Mouse (Mus musculus) frontal cortex, postnatal 36 days (tissue): ENCODE measurements around the gene Pygl.
A peak's percentile ranks its signal among the peaks of the same experiment; 100 is the strongest.
"Not testable (repeated sequence)": the region's sequence is repeated elsewhere in the genome, so short reads cannot be mapped to it uniquely, and the experiment has no call there.

Source experiments
- DNase-seq, 2 experiments: peaks; one replicate each; pipeline ENCODE4 v3.0.0; 2022; ENCODE audit warnings: low spot score in 2 of 2

Gene Pygl

GRCm38 (mm10) chr12:70227121-70227932 is 4.0 kb downstream of the Pygl start:
- no peak for DNase-seq

DNA sequence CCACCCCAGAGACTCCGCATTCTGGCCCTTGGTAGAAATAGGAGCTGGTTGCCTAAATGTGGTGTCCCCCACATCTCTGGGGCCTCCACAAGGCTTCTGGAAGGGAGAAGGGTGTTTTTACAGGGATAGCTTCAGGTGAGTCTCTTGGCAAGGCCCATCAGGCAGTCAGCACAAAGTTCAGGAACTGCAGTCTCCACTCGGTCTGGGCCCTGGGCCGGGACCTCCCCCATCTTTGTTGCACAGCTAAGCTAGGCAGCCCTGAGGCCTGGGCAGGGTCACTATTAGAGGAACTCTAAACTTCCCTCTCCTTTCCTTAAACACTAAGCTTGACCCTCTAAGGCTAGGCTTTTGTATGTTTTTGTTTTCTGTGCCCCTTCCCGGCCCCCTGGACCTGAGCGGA is 4.6 kb downstream of the Pygl start:
- no peak for DNase-seq

GRCm38 (mm10) chr12:70223331-70223730 is 8.0 kb downstream of the Pygl start:
- no peak for DNase-seq

- no peak for DNase-seq
Measured at GRCm38 (mm10) chr12:70221425-70221824, 9.9 kb downstream of the Pygl start.

- DNase-seq, result no peak
Measured at GRCm38 (mm10) chr12:70218795-70219540, 12.3 kb downstream of the Pygl start.

GRCm38 (mm10) chr12:70216229-70216800 is 15.0 kb downstream of the Pygl start:
- DNase-seq, result no peak

- DNase-seq, result no peak
Measured at GRCm38 (mm10) chr12:70214281-70214680, 17.0 kb downstream of the Pygl start.

- DNase-seq, result no peak
Measured at GRCm38 (mm10) chr12:70213601-70214000, 17.7 kb downstream of the Pygl start.

DNA sequence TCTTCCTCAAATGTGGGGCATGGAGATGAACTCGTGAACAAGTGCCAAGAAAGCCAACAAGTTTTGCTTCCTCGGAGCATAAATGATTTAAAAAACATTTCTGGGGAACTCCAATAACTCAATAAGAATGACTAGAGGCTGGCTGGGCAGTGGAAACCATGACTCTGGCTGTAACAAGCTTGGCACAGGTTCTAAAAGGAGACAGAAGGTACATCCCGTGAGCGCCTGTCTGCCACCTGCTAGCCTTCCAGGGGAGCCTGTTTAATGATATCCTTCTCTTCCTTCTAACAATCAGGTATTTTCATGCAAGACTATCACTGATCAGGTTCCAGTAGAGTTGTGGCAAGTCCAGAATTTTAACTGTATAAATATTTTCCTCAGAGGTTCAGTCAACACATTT is 18.8 kb downstream of the Pygl start:
- no peak for DNase-seq

GRCm38 (mm10) chr12:70208214-70208613 is 23.1 kb downstream of the Pygl start:
- DNase-seq, result no peak

- no peak for DNase-seq
Measured at GRCm38 (mm10) chr12:70204433-70204832, 26.9 kb downstream of the Pygl start.

GRCm38 (mm10) chr12:70201926-70202529 is 29.3 kb downstream of the Pygl start:
- no peak for DNase-seq

DNA sequence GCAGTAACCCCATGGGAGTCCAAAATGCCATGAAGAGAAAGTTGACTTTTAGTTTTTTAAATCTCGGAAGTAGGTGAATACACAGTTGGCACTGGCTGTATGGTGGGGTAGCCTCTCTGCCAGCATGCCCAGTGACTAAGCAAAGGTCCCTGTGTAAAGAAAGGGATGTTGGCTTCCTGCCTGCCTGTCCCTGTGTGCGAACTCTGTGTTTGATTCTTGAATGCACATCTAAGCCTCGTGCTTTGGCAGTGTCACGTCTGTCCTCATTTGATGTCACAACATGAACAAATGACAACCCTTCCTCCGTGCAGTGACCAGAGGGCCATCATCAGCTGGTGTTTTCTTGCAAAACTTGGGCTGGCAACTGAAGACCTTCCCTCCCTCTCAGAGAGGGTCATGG is 34.9 kb downstream of the Pygl start:
- no peak for DNase-seq

DNA sequence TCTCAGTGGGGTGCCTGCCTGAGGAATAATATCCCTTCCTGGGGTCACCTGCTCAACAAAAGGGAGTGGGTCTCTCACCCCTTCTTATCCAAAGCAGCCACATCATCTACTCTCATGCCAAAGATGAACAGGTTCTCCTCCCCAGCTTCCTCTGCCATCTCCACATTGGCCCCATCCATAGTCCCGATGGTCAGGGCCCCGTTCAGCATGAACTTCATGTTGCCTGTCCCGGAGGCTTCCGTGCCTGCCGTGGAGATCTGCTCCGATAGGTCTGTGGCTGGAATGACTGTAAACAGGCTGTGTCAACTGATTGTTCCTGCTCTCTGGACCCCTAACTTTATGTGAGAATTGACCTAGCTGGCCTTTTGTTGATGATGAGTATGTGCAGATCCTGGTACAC is 35.9 kb downstream of the Pygl start:
- no peak for DNase-seq

DNA sequence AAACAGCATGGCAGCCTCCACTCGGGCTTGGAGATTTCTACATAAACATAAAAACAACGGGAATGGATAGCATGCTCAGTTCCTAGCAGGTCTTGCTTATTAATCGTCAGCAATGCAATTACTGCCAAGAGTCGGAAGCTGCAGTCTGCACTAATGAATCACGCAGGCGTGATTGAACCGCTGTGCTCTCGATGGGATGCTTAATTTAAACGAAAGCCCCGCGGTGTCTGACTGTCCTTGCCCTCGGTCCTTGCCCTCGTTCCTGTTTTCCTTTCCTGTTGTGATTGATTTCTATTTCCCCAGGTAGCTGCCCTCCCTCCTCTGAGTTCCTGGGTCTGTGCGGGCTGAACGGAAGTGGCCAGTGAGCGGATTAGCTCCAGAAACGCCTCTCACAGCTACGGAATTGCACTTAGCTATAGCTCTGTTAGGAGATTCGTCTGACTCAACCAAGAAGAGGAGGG is 39.0 kb downstream of the Pygl start:
- DNase-seq, result peak; percentile 13 to 16

GRCm38 (mm10) chr12:70184173-70184783 is 47.0 kb downstream of the Pygl start:
- no peak for DNase-seq

DNA sequence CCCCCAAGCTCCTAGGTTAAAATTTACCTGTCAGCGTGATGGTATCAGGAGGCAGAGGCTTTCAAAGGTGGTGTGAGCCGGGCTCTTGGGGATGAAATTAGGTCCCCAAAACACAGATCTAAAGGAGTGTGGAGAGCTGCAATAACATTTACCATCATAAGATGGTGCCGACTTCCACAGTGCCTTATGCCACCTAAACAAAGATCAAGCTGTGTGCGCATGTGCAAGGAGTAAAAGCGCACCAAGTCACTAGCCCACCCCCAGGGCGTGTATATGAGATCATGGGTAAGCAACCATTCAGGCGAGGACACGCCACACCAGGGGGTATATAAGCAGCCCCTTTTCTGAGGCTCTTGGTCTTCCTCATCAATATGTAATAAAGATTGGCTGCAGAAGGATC is 47.8 kb downstream of the Pygl start:
- DNase-seq, result not testable (repeated sequence)

- peak in 1 of 2 experiments; percentile 29 for DNase-seq
Measured at GRCm38 (mm10) chr12:70169969-70170368, 61.3 kb downstream of the Pygl start.

- no peak for DNase-seq
Measured at GRCm38 (mm10) chr12:70167950-70168349, 63.3 kb downstream of the Pygl start.

GRCm38 (mm10) chr12:70164741-70165140 is 66.5 kb downstream of the Pygl start:
- no peak for DNase-seq

- DNase-seq, result no peak
Measured at GRCm38 (mm10) chr12:70161057-70161456, 70.2 kb downstream of the Pygl start.
